Mouse (Mus musculus) limb, embryonic 15.5 days (tissue): ENCODE measurements at regions not wholly inside any gene's neighbourhood (a gene's known extent, or its start where the extent isn't known, plus 50 kb on each side); places are given as distances from the start of the nearest gene placed in this dataset.
A peak's percentile ranks its signal among the peaks of the same experiment; 100 is the strongest.

Source experiments
- ATAC-seq: fragments of 200-750 bp; cut with Nextera tagmentation; 2 replicates; pipeline ENCODE4 v1.8.0; 2017; ENCODE audit warnings: low read depth, moderate TSS enrichment; ENCODE audit not compliant: insufficient number of reproducible peaks, low FRiP score, low TSS enrichment
- H3K27ac ChIP-seq: fragments of 300-500 bp; sonication (generic); 2 replicates; pipeline ENCODE4 v1.5.1; 2015; ENCODE audit warnings: moderate library complexity, mild to moderate bottlenecking, inconsistent platforms
- H3K27me3 ChIP-seq: fragments of 300-500 bp; sonication (generic); 2 replicates; pipeline ENCODE4 v1.6.1; 2015; ENCODE audit warnings: inconsistent platforms
- H3K36me3 ChIP-seq: fragments of 300-500 bp; sonication (generic); 2 replicates; pipeline ENCODE4 v1.6.1; 2015; ENCODE audit warnings: inconsistent platforms
- H3K4me1 ChIP-seq: fragments of 300-500 bp; sonication (generic); 2 replicates; pipeline ENCODE4 v1.6.1; 2015; ENCODE audit warnings: inconsistent platforms
- H3K4me2 ChIP-seq: fragments of 300-500 bp; sonication (generic); 2 replicates; pipeline ENCODE4 v1.6.1; 2015; ENCODE audit warnings: mild to moderate bottlenecking, inconsistent platforms
- H3K4me3 ChIP-seq: fragments of 300-500 bp; sonication (generic); 2 replicates; pipeline ENCODE4 v1.5.1; 2015; ENCODE audit warnings: mild to moderate bottlenecking, inconsistent platforms
- H3K9ac ChIP-seq: fragments of 300-500 bp; sonication (generic); 2 replicates; pipeline ENCODE4 v1.6.1; 2015; ENCODE audit warnings: inconsistent platforms
- H3K9me3 ChIP-seq: fragments of 300-500 bp; sonication (generic); 2 replicates; pipeline ENCODE4 v1.6.1; 2016; ENCODE audit warnings: inconsistent platforms
- WGBS: fragments of 180-500 bp; shearing (Covaris S2); methylation state at CpG from one replicate; pipeline ENCODE4 v1.1.7; 2015; 5-methylcytosine and 5-hydroxymethylcytosine counted together

GRCm38 (mm10) chr5:43360298-43360697, 127.3 kb downstream of the Cpeb2 start:
- 26% methylated on average over 3 of the region's 3 CpGs for WGBS

DNA sequence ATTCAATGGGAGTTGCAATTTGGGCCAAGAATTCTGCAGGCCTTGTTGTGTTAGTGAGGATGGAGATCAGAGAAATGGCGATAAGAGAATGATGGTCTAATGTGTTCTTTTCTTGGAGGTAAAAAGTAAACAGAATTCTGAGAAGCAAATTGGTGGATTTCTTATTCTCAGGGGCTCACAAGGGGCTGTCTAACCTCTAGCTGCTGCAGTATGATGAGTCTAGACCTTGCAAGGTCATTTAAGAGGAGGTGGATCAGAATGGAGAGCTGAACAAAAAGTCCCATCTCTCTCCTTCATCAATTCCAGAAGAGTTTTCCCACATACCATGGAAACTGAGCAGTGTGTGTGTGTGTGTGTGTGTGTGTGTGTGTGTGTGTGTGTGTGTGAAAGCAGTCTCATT, 128.1 kb downstream of the Cpeb2 start:
- 88% methylated on average over 1 of the region's 1 CpGs for WGBS
- no peak for ATAC-seq

More at GRCm38 (mm10) chr5:43360298-43360697, 127.3 kb downstream of the Cpeb2 start:
- H3K9ac ChIP-seq: no peak overlapping the region
- H3K27me3 ChIP-seq: 0 out of 2 replicates have a peak, but pooled peaks cover 3% of the 10 kb centered on the region
- H3K4me3 ChIP-seq: no peak overlapping the region
- peaks cover 6% of the 10 kb centered on the region for H3K4me1 ChIP-seq
- ATAC-seq: no peak
- no peaks in the 10 kb centered on the region for H3K36me3 ChIP-seq
- H3K9me3 ChIP-seq: no peaks in the 10 kb centered on the region
- H3K27ac ChIP-seq: no peak overlapping the region
- H3K4me2 ChIP-seq: no peak overlapping the region

DNA sequence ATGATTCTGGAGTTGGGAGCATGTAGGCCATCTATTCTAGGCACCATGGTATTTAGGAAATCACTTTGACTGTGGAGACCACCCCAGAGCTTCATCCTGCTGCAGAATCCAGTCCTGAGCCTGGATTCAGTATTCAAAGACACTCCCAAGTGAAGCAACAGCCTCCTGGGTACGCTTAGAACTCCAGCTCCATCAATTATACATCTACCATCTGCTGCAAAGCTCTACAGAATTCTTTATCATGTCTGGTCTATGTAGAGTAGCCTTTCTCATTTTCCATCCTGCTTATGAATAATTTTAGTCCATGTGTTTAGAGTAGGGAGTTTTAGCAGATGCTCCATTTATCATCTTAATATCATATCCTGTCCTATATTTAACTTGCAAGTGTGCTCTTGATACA, 139.4 kb downstream of the Cpeb2 start:
- H3K4me2 ChIP-seq: no peak overlapping the region
- no peaks in the 10 kb centered on the region for H3K27me3 ChIP-seq
- H3K4me1 ChIP-seq: no peaks in the 10 kb centered on the region
- no peaks in the 10 kb centered on the region for H3K9me3 ChIP-seq
- no peak overlapping the region for H3K27ac ChIP-seq
- no peak overlapping the region for H3K4me3 ChIP-seq
- WGBS: 74% methylated on average over 1 of the region's 1 CpGs
- no peak for ATAC-seq
- no peak overlapping the region for H3K9ac ChIP-seq
- H3K36me3 ChIP-seq: no peaks in the 10 kb centered on the region

More for the DNA sequence above, 128.1 kb downstream of the Cpeb2 start:
- no peaks in the 10 kb centered on the region for H3K9me3 ChIP-seq
- H3K36me3 ChIP-seq: no peaks in the 10 kb centered on the region
- 0 out of 2 replicates have a peak, but pooled peaks cover 3% of the 10 kb centered on the region for H3K27me3 ChIP-seq
- no peak overlapping the region for H3K27ac ChIP-seq
- H3K9ac ChIP-seq: no peak overlapping the region
- no peak overlapping the region for H3K4me3 ChIP-seq
- H3K4me2 ChIP-seq: no peak overlapping the region
- no peaks in the 10 kb centered on the region for H3K4me1 ChIP-seq

DNA sequence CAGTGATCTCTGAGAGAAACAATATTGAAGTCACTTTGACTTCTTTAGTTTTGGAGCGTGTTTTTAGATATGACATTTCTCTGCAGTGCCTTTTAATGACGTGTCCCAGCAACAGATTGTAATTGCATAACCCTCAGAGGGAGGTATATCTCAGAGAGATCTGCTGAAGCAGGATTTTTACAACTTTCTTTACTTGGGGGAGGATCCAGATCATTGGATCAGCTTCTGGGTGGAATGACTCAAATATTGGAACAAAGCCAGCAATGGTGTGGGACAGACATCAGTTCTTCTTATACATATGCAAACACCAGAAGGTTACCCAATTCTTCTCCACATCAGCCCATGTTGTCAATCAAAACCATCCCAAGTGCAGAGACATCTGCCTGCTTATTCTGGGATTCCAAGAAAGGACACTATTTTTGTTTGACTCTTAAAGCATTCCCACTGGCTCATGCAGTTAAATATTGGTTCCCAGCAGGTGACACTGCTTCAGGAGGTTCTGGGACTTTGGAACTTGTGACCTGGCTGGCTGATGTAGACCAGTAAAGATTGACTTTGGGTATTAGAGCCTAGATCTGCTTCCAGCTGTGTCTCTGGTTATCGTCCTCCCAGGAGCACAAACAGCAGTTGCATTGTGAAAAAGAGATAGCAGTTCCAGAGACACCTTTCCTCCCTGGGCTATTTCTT, 130.5 kb upstream of the C1qtnf7 start:
- H3K36me3 ChIP-seq: no peaks in the 10 kb centered on the region
- H3K9ac ChIP-seq: no peak overlapping the region
- no peaks in the 10 kb centered on the region for H3K27me3 ChIP-seq
- no peaks in the 10 kb centered on the region for H3K4me1 ChIP-seq
- no peak overlapping the region for H3K4me2 ChIP-seq
- peak overlapping the region; percentile 33; the same call in 1 of the 2 replicates for H3K27ac ChIP-seq
- ATAC-seq: no peak
- no peaks in the 10 kb centered on the region for H3K9me3 ChIP-seq
- WGBS: 59% methylated on average over 3 of the region's 3 CpGs
- no peak overlapping the region for H3K4me3 ChIP-seq

GRCm38 (mm10) chr5:43390997-43391396, 124.3 kb upstream of the C1qtnf7 start:
- no peaks in the 10 kb centered on the region for H3K36me3 ChIP-seq
- no peak for ATAC-seq
- H3K27me3 ChIP-seq: no peaks in the 10 kb centered on the region
- no peak overlapping the region for H3K4me3 ChIP-seq
- H3K27ac ChIP-seq: no peak overlapping the region
- no peak overlapping the region for H3K9ac ChIP-seq
- WGBS: 22% methylated on average over 2 of the region's 2 CpGs
- H3K4me2 ChIP-seq: no peak overlapping the region
- H3K4me1 ChIP-seq: no peaks in the 10 kb centered on the region
- H3K9me3 ChIP-seq: no peaks in the 10 kb centered on the region

GRCm38 (mm10) chr5:43391412-43392029, 123.8 kb upstream of the C1qtnf7 start:
- no peak for ATAC-seq
- Histone ChIP-seq H3K4me3 (no peak overlapping the region), H3K4me2 (no peak overlapping the region), H3K9ac (no peak overlapping the region), H3K9me3 (no peaks in the 10 kb centered on the region), H3K27ac (no peak overlapping the region), H3K36me3 (no peaks in the 10 kb centered on the region), H3K27me3 (no peaks in the 10 kb centered on the region), H3K4me1 (no peaks in the 10 kb centered on the region)
- WGBS: 20% methylated on average over 3 of the region's 3 CpGs

DNA sequence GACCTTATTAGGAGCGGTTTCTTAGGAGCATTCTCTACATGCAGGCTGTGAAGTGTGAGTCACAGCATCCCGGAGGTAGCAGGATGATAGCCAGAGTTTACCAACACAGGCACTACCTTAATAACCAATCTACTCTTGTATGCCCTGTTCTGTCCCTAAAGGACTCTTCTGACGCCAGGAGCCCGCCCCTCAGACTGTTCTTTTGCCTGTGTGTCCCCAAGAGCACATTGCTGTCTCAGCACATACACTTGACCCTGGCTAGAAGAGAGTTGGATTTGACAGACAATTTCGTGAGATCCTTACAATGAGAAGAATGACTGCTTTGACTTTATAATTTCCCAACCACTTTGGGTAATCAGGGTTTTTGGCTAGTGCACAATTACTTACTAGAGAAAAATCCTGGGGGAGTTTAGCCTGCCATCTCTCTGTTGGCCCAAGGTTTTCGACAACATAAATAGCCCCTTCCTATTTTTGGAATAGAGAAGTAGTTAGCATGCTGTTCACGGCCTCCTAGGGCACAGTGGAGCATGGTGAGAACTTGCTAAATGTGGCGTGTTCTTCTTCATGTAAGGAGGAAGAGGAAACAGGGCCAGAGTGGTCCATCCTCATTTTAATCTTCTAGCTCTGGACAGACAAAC, 122.3 kb upstream of the C1qtnf7 start:
- no peaks in the 10 kb centered on the region for H3K9me3 ChIP-seq
- no peak for ATAC-seq
- 73% methylated on average over 8 of the region's 8 CpGs for WGBS
- H3K36me3 ChIP-seq: no peaks in the 10 kb centered on the region
- H3K27ac ChIP-seq: no peak overlapping the region
- H3K27me3 ChIP-seq: no peaks in the 10 kb centered on the region
- H3K4me3 ChIP-seq: no peak overlapping the region
- no peak overlapping the region for H3K4me2 ChIP-seq
- H3K4me1 ChIP-seq: no peaks in the 10 kb centered on the region
- no peak overlapping the region for H3K9ac ChIP-seq

DNA sequence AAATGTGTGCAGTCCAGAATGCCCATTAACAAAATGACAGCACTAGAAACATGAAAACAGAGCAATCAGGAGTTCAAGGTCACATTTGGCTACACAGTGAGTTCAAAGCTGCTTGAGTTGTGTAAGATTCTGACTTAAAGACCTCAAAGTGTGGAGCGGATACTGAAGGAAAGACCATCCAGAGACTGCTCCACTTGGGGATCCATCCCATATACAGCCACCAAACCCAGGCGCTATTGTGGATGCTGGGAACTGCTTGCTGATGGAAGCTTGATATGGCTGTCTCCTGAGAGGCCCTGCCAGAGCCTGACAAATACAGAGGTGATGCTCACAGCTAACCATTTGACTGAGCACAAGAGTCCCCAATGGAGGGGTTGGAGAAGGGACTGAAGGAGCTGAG, 98.1 kb upstream of the C1qtnf7 start:
- Histone ChIP-seq H3K9me3 (no peaks in the 10 kb centered on the region), H3K4me2 (no peak overlapping the region), H3K27ac (no peak overlapping the region), H3K4me3 (no peak overlapping the region), H3K36me3 (no peaks in the 10 kb centered on the region), H3K27me3 (no peaks in the 10 kb centered on the region), H3K9ac (no peak overlapping the region), H3K4me1 (no peaks in the 10 kb centered on the region)
- ATAC-seq: no peak
- WGBS: 90% methylated on average over 2 of the region's 2 CpGs

- no peak for ATAC-seq
- Histone ChIP-seq H3K27me3 (no peaks in the 10 kb centered on the region), H3K36me3 (no peaks in the 10 kb centered on the region), H3K4me1 (peaks cover 3% of the 10 kb centered on the region; the same call in 1 of the 2 replicates), H3K4me2 (no peak overlapping the region), H3K9me3 (no peaks in the 10 kb centered on the region), H3K4me3 (no peak overlapping the region), H3K27ac (no peak overlapping the region), H3K9ac (no peak overlapping the region)
- WGBS: 65% methylated on average over 9 of the region's 9 CpGs
Observed at GRCm38 (mm10) chr5:43422815-43423687, 92.3 kb upstream of the C1qtnf7 start.

DNA sequence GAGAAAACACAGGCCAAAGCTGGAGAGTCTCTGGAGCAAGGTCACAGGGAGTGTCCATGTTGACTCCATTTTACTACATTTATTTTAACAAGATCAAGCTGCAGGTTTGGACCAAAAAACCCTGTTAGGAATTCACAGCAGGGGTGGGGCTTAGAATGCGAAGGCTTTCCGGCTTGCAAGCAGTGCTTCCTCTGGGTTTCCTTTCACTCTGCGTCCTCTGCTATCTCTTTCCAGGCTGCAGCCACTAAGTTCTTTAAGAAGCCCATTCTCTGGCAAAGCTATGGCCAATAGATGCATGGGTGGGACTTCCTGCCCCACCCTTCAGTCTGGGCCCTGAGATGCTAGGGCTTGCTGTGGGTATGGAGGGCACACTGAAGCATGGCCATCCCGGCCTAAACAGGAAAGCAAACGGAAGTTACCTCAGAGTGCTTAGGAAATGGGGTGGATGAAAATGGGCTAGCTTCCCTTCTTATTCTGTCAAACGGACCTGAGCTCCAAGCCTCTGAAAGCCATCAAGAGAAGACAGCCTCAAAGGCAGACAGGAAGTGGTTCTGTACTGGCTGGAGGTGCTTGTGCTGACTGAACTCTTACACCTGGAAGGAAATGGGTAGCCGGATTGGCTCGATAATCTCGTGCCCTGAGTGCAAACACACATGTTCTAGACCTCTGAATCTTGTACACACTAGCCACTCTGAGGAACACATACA, 90.6 kb upstream of the C1qtnf7 start:
- no peak overlapping the region for H3K27ac ChIP-seq
- H3K9ac ChIP-seq: no peak overlapping the region
- peaks cover 3% of the 10 kb centered on the region; the same call in 1 of the 2 replicates for H3K4me1 ChIP-seq
- H3K4me2 ChIP-seq: no peak overlapping the region
- no peaks in the 10 kb centered on the region for H3K36me3 ChIP-seq
- ATAC-seq: no peak
- no peak overlapping the region for H3K4me3 ChIP-seq
- H3K9me3 ChIP-seq: no peaks in the 10 kb centered on the region
- no peaks in the 10 kb centered on the region for H3K27me3 ChIP-seq
- 73% methylated on average over 9 of the region's 9 CpGs for WGBS

DNA sequence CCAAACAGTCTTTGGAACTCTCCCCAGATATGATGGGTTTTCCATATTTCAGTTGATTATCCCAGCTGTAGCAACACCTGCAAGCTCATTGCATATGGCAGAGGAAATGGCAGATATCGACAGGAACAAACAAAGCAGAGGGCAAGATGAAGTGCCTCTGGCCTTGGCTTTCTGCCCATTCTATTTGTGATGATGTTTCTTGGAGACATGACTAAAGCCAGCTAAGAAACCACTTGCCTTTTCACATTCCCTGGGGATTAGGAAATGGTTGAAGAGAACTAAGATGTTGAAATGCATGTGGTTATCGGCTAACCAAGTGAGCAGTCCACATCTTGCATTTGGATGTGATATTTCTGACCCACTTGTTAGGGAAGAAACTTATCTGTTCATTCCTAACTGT, 82.0 kb upstream of the C1qtnf7 start:
- H3K9me3 ChIP-seq: no peaks in the 10 kb centered on the region
- H3K27me3 ChIP-seq: no peaks in the 10 kb centered on the region
- no peak overlapping the region for H3K4me3 ChIP-seq
- no peaks in the 10 kb centered on the region for H3K4me1 ChIP-seq
- H3K27ac ChIP-seq: no peak overlapping the region
- no peak for ATAC-seq
- no peak overlapping the region for H3K9ac ChIP-seq
- H3K36me3 ChIP-seq: no peaks in the 10 kb centered on the region
- 64% methylated on average over 2 of the region's 2 CpGs for WGBS
- no peak overlapping the region for H3K4me2 ChIP-seq
